In genomic region chr17:48004619-48005018, GRCm38 (mm10) we compare ENCODE assay signal across 18 mouse cellular contexts. TPM values are rescaled to one million over a fixed set of nuclear protein-coding genes. Genes with fewer than 3 reads are reported as not detected.
A peak's percentile ranks its signal among the peaks of the same experiment; 100 is the strongest.
DNase-seq lines count a peak whose midpoint lies in the region; ATAC-seq and TF ChIP-seq lines count a peak whose summit lies in the region.
"Had no signal": no experiment of that assay in that cellular context is flagged by ENCODE, and none has a peak within 500 bp of the region (broad histone marks: within the 10 kb centered on the region; RNA-seq: fewer than 3 reads in every experiment).

No protein-coding gene starts in this region.

- TF ChIP-seq POLR2A in heart, adult 2 months (IDR thresholded peaks at IDR 0.05; ENCODE audit: insufficient read depth, low read depth, low read length), result no peak

- H3K4me1 ChIP-seq in heart, adult 2 months (ENCODE audit: control insufficient read depth, insufficient read depth, low read length), result no peaks in the 10 kb centered on the region
- peaks cover 19% of the 10 kb centered on the region for H3K4me1 ChIP-seq in heart, embryonic 16.5 days (ENCODE audit: control insufficient read depth, insufficient read depth, low read length)
- peaks cover 33% of the 10 kb centered on the region for H3K4me1 ChIP-seq in liver, embryonic 16.5 days (ENCODE audit: control insufficient read depth, low read depth, low read length)

- TF ChIP-seq CTCF in heart, adult 2 months (IDR thresholded peaks at IDR 0.05), result no peak

- no peaks in the 10 kb centered on the region for H3K9me3 ChIP-seq in heart, embryonic 16.5 days (replicated peaks; ENCODE audit: control insufficient read depth, low read length)
- no peaks in the 10 kb centered on the region for H3K9me3 ChIP-seq in liver, embryonic 16.5 days (replicated peaks; ENCODE audit: control insufficient read depth, low read length)
- H3K9me3 ChIP-seq: embryonic facial prominence, embryonic 15.5 days; hindbrain, embryonic 13.5 days; midbrain, embryonic 15.5 days had no signal

- no peak overlapping the region for H3K9ac ChIP-seq in heart, adult 2 months (ENCODE audit: low read depth, low read length)
- H3K9ac ChIP-seq in heart, embryonic 16.5 days (ENCODE audit: low read length), result peak overlapping the region; percentile 47
- H3K9ac ChIP-seq in liver, embryonic 16.5 days (ENCODE audit: low read depth, low read length), result no peak overlapping the region
- H3K9ac ChIP-seq: embryonic facial prominence, embryonic 15.5 days; hindbrain, embryonic 13.5 days; midbrain, embryonic 15.5 days had no signal

- H3K4me2 ChIP-seq in heart, embryonic 16.5 days (ENCODE audit: low read depth, low read length), result no peak overlapping the region
- no peak overlapping the region for H3K4me2 ChIP-seq in liver, embryonic 16.5 days (ENCODE audit: low read depth, low read length)
- H3K4me2 ChIP-seq: embryonic facial prominence, embryonic 15.5 days; hindbrain, embryonic 13.5 days; midbrain, embryonic 15.5 days had no signal

- no peaks in the 10 kb centered on the region for H3K27me3 ChIP-seq in heart, adult 2 months (ENCODE audit: control insufficient read depth, insufficient read depth, low read length)
- H3K27me3 ChIP-seq in heart, embryonic 16.5 days (ENCODE audit: control insufficient read depth, insufficient read depth, low read length), result no peaks in the 10 kb centered on the region
- H3K27me3 ChIP-seq in liver, embryonic 16.5 days (ENCODE audit: control insufficient read depth, insufficient read depth, low read depth, low read length), result no peaks in the 10 kb centered on the region
- H3K27me3 ChIP-seq: embryonic facial prominence, embryonic 15.5 days; midbrain, embryonic 15.5 days had no signal

- ATAC-seq in heart, embryonic 16.5 days (replicated peaks; ENCODE audit: extremely low read depth, insufficient read depth, low FRiP score), result no peak
- no peak for ATAC-seq in liver, embryonic 16.5 days (ENCODE audit: low read depth)
- ATAC-seq: midbrain, embryonic 15.5 days had no signal

- H3K79me2 ChIP-seq in heart, adult 2 months (replicated peaks; ENCODE audit: control insufficient read depth, insufficient read depth, low read length), result no peaks in the 10 kb centered on the region

- no peaks in the 10 kb centered on the region for H3K36me3 ChIP-seq in heart, adult 2 months (ENCODE audit: control insufficient read depth, insufficient read depth, low read length)
- H3K36me3 ChIP-seq in heart, embryonic 16.5 days (ENCODE audit: control insufficient read depth, insufficient read depth), result no peaks in the 10 kb centered on the region
- H3K36me3 ChIP-seq in liver, embryonic 16.5 days (ENCODE audit: control insufficient read depth, insufficient read depth), result no peaks in the 10 kb centered on the region
- H3K36me3 ChIP-seq: embryonic facial prominence, embryonic 15.5 days; hindbrain, embryonic 13.5 days; midbrain, embryonic 15.5 days had no signal

- DNase-seq in heart, adult 2 months, result no peak
- DNase-seq in heart, postnatal 36 days, result no peak
- peak; percentile 31 to 59 for DNase-seq in kidney, postnatal 4 days
- no peak for DNase-seq in kidney, adult 11 months
- no peak for DNase-seq in layer of hippocampus, adult 11-12 months (ENCODE audit: low spot score)
- no peak for DNase-seq in frontal cortex, postnatal 36 days (ENCODE audit: low spot score in 2 of 2)
- DNase-seq: cerebellum, adult 9-11 months; right cerebral cortex, postnatal 25 days had no signal

- H3K27ac ChIP-seq in heart, adult 2 months, result peak overlapping the region; percentile 40
- H3K27ac ChIP-seq in heart, embryonic 16.5 days (ENCODE audit: low read length), result peak overlapping the region; percentile 81
- peak overlapping the region; percentile 51 for H3K27ac ChIP-seq in liver, embryonic 16.5 days (ENCODE audit: low read length)
- H3K27ac ChIP-seq: embryonic facial prominence, embryonic 15.5 days; hindbrain, embryonic 13.5 days; midbrain, embryonic 15.5 days had no signal

- no peak overlapping the region for H3K4me3 ChIP-seq in heart, adult 2 months
- no peak overlapping the region for H3K4me3 ChIP-seq in heart, embryonic 16.5 days (ENCODE audit: low read length)
- no peak overlapping the region for H3K4me3 ChIP-seq in liver, embryonic 16.5 days (ENCODE audit: low read depth, low read length)
- H3K4me3 ChIP-seq: embryonic facial prominence, embryonic 15.5 days; hindbrain, embryonic 13.5 days; midbrain, embryonic 15.5 days had no signal

- no peak for TF ChIP-seq EP300 in heart, adult 2 months (IDR thresholded peaks at IDR 0.05; ENCODE audit: insufficient read depth, low read depth, low read length)

- WGBS in heart, adult 2 months, result 48% methylated on average over 9 of the region's 9 CpGs
- WGBS in heart, embryonic 16.5 days, result 41% methylated on average over 9 of the region's 9 CpGs
- 55% methylated on average over 9 of the region's 9 CpGs for WGBS in liver, embryonic 16.5 days (ENCODE audit: insufficient replicate concordance)

- intact Hi-C loops in heart, adult 2 months (cut with DNase I), result no loop called here
- intact Hi-C loops in heart, postnatal 36 days (cut with DNase I), result no loop called here

RNA-seq across cellular contexts. Expression of gene 1700122O11Rik, which starts 33.5 kb away (rescaled TPM):
- total RNA-seq in heart, adult 2 months (2021), result not detected
- polyA plus RNA-seq in heart, adult 2 months (2012; rRNA removed), result not detected in 2 replicates
- not detected for total RNA-seq in heart, postnatal 36 days (2021)
- not detected in 2 replicates for polyA plus RNA-seq in heart, embryonic 16.5 days (2015; fragmentation: Nextera tagmentation; extraction: Ambion mirVana)
- not detected in 2 replicates for polyA plus RNA-seq in liver, embryonic 16.5 days (2015; fragmentation: Nextera tagmentation; extraction: Ambion mirVana)
- total RNA-seq: layer of hippocampus, postnatal 25 days; liver, adult 2 months; MEL had no signal
- polyA plus RNA-seq: brain, embryonic 14.5 days; embryonic facial prominence, embryonic 15.5 days; frontal cortex, adult 2 months; hindbrain, embryonic 13.5 days; liver, adult 2 months; midbrain, embryonic 15.5 days had no signal

Comparison
In these comparisons a context has a peak if more than half of its experiments do, and no peak if none do; other contexts are left out.
1. DNase-seq: peak in kidney, postnatal 4 days (2 of 2); none in heart, adult 2 months (0 of 2), heart, postnatal 36 days (0 of 2), kidney, adult 11 months (single experiment), layer of hippocampus, adult 11-12 months (single experiment) and frontal cortex, postnatal 36 days (0 of 2).
2. Peak in every context shown above with its lines, with median percentiles within 50 percentile points of each other: H3K27ac ChIP-seq.